Mouse (Mus musculus): ENCODE measurements around the gene Mapkap1. TPM values are rescaled to one million over a fixed set of nuclear protein-coding genes. Genes with fewer than 3 reads are reported as not detected.

The Mapkap1 gene
- total RNA-seq, 2 experiments from 2014 or later, result 9.2 to 17.5 TPM

- no peak for ATAC-seq (replicated peaks; ENCODE audit: low FRiP score, poor library complexity, severe bottlenecking)
Observed at GRCm38 (mm10) chr2:34526527-34527371, 120.2 kb downstream of the Mapkap1 start.

- ATAC-seq (replicated peaks; ENCODE audit: low FRiP score, poor library complexity, severe bottlenecking), result no peak
Observed at GRCm38 (mm10) chr2:34528491-34528890, 121.9 kb downstream of the Mapkap1 start.

GRCm38 (mm10) chr2:34530042-34530441 is 123.5 kb downstream of the Mapkap1 start:
- no peak for ATAC-seq (replicated peaks; ENCODE audit: low FRiP score, poor library complexity, severe bottlenecking)

GRCm38 (mm10) chr2:34531801-34532298 is 125.3 kb downstream of the Mapkap1 start:
- no peak for ATAC-seq (replicated peaks; ENCODE audit: low FRiP score, poor library complexity, severe bottlenecking)

GRCm38 (mm10) chr2:34532394-34532793 is 125.8 kb downstream of the Mapkap1 start:
- no peak for ATAC-seq (replicated peaks; ENCODE audit: low FRiP score, poor library complexity, severe bottlenecking)

DNA sequence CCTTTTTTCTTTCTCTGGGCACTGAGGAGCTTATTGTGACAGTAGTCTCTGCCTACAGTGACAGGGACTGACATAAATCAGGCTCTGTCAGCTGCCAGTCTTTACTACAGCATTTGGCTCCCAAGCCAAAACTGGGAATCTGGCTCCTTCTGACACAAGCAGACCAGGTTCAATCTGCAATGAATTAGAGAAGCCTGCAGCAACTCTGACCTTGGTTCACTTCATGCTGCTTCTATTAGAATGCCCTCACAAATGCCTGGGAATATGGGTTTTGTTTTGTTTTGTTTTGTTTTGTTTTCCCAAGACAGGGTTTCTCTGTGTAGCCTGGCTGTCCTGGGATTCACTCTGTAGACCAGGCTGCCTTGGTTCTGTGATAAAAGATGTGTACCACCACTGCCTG is 126.7 kb downstream of the Mapkap1 start:
- ATAC-seq (replicated peaks; ENCODE audit: low FRiP score, poor library complexity, severe bottlenecking), result no peak

DNA sequence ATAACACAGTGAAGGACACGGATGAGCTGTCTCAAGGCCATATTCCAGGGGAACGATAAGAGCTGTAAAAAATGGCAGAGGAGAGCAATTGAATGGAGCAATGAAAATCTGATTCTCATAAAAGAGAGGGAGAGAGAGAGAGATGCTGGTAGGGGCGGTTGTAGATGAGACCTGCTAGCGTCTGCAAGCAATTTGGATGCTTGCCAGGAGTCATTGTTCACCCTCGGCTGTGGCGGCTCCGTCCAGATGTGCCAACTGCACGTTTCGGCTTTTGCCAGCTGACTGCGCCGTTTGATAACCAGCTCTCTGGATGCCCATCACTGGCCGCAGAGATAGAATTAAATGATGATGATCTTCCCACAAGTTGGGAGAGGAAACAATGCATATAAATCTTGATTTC is 128.4 kb downstream of the Mapkap1 start:
- ATAC-seq (replicated peaks; ENCODE audit: low FRiP score, poor library complexity, severe bottlenecking), result no peak

DNA sequence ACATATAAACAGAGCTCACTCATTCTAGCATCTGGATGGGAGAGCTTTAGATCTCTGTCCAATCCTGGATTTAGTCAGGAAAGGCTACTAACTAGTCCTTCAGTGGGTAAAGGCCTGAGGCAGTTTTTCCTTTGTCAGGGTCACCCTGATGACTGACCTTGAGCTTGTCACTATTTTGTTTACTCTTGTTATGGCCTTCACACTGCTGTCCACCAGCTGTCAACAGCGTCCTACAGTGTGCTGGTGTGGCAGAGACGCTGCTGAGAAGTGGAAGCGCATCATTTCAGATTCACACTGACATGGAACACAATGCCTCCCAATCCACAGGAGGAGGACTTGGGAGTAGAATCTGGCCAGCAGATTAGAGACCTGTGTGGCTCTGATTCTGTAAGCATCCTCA is 130.8 kb downstream of the Mapkap1 start:
- no peak for ATAC-seq (replicated peaks; ENCODE audit: low FRiP score, poor library complexity, severe bottlenecking)

GRCm38 (mm10) chr2:34543581-34543980 is 137.0 kb downstream of the Mapkap1 start:
- ATAC-seq (replicated peaks; ENCODE audit: low FRiP score, poor library complexity, severe bottlenecking), result no peak

DNA sequence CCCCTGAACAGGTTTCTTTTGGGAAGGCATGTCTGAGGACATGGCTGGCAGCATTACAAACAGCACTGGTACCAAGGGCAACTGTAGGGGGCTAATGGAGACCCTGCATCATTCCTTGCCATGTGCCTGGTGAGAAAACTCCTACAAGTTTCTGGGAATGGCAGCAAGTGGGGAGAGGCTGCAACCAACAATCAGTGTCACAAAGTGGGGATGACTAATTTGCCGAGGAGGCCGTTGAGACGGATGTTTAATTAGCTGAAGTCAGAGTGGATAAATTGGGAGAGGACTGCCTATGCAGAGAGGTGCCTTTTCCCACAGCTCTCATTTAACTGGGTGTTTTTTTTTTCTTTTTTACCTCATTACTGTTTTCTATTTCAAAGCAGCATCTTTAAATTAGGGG is 137.4 kb downstream of the Mapkap1 start:
- ATAC-seq (replicated peaks; ENCODE audit: low FRiP score, poor library complexity, severe bottlenecking), result no peak

- no peak for ATAC-seq (replicated peaks; ENCODE audit: low FRiP score, poor library complexity, severe bottlenecking)
Observed at GRCm38 (mm10) chr2:34544646-34545395, 138.2 kb downstream of the Mapkap1 start.

GRCm38 (mm10) chr2:34546176-34546677 is 139.7 kb downstream of the Mapkap1 start:
- no peak for ATAC-seq (replicated peaks; ENCODE audit: low FRiP score, poor library complexity, severe bottlenecking)

- no peak for ATAC-seq (replicated peaks; ENCODE audit: low FRiP score, poor library complexity, severe bottlenecking)
Observed at GRCm38 (mm10) chr2:34547516-34547915, 140.9 kb downstream of the Mapkap1 start.

DNA sequence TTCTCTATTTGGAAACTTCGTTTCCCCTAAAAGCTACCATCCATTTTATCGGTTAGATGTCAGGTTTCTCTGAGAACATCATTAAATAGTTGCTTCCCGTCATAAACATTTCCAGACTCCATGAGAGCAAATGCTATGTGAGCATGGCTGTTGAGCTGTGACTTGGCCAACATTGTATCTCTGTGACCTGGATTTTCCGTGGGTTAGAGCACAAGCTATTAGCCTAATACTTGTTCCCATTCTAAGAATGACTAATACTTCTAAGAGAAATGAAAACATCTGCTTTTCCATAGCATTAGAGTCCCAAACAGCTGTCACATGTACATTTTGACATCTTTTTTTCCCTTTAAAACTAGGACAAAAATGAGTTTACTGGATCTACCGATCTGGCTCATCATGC is 142.4 kb downstream of the Mapkap1 start:
- ATAC-seq (replicated peaks; ENCODE audit: low FRiP score, poor library complexity, severe bottlenecking), result no peak

DNA sequence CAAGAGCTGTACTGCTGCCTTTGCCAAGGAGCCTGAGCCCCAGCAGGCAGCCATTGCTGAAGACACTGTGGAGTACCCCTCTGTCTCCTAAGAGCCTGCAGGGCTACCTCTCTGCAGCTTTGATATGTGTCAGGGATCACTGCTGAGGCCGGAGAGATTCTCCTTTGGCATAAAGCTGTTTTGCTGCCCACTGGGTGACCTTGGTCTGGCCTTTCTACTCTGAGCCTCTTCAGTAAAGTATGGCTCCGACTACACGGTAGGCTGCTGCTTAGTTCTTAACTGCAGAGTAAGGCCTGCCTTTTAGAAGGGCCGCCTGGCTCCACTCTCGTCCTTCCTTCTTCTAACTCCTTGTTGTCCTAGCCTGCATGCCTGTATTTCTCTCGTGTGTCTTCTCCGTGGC is 142.9 kb downstream of the Mapkap1 start:
- ATAC-seq (replicated peaks; ENCODE audit: low FRiP score, poor library complexity, severe bottlenecking), result no peak

DNA sequence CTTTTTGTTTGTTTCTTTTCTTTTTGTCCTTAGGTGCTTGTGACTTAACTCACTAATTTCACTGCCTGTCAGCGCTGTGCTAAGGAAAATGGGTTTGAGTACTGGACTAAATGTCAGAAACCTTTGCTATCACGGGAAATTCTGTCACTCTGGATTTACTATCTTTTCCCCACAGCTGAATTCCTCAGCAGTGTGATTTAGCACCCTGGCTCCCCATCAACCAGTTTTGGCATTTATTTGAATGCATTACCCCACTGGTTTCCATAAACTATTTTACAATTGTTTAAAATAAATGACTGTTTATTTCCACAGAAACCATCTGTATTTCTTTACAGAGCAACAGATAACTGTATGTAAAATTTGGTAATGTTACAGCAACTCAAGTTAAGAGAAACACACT is 146.2 kb downstream of the Mapkap1 start:
- ATAC-seq (replicated peaks; ENCODE audit: low FRiP score, poor library complexity, severe bottlenecking), result no peak

DNA sequence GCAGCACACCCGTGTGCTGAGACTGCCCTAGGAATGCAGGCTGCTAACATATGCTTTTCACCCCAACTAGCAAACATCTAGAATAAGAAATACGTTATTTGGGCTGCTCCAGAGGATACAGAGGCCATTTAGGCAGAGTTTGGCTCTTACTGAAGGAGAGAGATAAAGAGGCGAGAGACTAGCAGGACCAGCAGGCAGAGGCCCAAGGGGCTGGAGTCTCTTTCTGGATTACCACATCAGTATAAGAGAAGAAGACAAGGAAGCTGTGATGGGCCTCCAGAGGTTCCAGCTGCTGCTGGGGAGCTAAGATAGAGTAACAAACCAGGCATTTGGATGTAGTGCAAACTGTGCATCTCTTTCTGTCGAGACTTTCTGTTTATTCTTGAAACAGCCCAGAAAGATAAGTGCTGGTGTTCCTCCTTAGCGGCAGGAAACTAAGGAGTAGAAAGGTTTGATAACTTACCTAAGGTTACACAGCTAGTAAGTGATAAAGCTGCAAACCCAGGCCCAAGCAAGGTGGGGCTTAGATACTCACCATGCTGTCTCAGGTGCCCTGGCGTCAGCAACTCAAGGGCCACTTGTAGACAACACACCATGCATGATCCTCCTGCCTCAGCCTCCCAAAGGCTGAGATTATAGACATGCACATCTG is 147.1 kb downstream of the Mapkap1 start:
- no peak for ATAC-seq (replicated peaks; ENCODE audit: low FRiP score, poor library complexity, severe bottlenecking)

DNA sequence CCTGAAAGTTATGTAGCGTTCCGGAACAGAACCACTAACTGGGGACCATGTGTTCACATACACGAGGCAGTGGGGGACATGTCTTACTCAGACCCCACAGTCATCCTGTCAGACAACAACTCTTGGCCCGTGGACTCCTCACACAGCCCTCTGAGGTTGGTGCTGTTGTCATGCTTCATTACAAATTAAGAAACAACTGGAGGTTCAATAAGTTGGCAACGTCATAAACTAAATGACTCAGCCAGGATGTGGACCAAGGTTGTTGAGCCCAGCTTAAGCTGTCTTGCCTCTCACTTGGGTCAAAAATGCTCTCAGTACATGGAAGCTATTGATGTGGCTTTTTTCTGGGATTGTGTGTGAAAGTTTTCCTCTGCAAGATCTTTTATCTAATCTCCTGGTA is 153.6 kb downstream of the Mapkap1 start:
- ATAC-seq (replicated peaks; ENCODE audit: low FRiP score, poor library complexity, severe bottlenecking), result no peak

DNA sequence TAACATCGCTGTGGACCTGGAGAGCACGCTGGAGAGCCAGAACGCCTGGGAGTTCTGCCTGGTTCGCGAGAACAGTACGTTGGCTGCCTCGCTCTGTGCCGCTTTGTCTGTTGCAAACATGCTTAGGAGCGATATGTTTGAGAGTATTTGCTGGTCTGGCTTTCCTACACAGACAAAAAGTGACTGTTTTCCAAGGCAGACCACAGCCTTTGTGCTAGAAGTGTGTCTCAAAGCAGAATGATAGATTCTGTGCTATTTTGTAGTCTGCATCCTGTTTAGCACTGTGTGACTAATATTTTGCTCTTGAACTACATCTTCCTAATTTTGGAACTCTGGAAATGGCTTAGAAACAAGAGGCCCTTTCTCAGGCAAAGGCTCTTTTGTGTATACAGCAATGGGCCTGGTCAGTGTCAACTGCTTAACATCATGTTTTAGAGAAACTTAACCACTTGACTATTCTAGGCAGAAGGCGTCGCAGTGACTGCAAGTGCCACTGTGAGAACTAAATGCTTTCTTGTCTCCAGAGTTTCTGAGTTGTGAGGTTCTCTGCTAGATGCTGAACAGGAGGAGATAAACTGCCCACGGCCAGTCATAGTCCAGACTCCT is 156.6 kb downstream of the Mapkap1 start:
- no peak for ATAC-seq (replicated peaks; ENCODE audit: low FRiP score, poor library complexity, severe bottlenecking)

DNA sequence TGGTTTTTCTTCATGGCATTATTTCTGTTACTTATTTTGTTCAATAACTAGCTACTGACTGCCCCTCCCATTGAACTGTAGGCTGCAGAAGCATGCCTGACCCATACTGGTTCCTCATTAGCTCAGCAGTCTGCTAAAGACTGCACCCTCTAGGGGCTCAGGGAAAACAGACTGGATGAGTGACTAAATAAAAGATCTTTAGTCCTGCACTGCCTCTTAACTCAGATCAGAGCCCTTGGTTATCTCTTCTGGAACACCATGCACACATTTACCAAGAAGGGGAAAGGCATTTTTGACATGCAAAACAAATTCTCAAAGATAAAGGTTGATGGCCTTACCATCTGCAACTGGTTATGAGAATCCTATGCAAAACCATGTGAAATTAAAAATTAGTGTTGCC is 157.3 kb downstream of the Mapkap1 start:
- no peak for ATAC-seq (replicated peaks; ENCODE audit: low FRiP score, poor library complexity, severe bottlenecking)

All from erythroid progenitor cell, adult 5-6 weeks (primary cell).